Mouse (Mus musculus) heart, postnatal 10 days (tissue): ENCODE data around the gene Ankrd55. TPM values are rescaled to one million over a fixed set of nuclear protein-coding genes. Genes with fewer than 3 reads are reported as not detected.

ENCODE experiments used
- DNase-seq, 2 experiments: peaks; one replicate each; pipeline ENCODE4 v3.0.0; 2021
- intact Hi-C: fragments of 180-260 bp; cut with DNase I; formaldehyde crosslinking; loops from one replicate; pipeline ENCODE4 v1.15.1; 2025
- total RNA-seq, 2 experiments: library from RNA; stranded (reverse); gene quantifications; 2 replicates each; pipeline ENCODE4 v1.2.3; 2021

Ankrd55 gene
- total RNA-seq, 2 experiments from 2014 or later, result 0.14 to 0.20 TPM

DNA sequence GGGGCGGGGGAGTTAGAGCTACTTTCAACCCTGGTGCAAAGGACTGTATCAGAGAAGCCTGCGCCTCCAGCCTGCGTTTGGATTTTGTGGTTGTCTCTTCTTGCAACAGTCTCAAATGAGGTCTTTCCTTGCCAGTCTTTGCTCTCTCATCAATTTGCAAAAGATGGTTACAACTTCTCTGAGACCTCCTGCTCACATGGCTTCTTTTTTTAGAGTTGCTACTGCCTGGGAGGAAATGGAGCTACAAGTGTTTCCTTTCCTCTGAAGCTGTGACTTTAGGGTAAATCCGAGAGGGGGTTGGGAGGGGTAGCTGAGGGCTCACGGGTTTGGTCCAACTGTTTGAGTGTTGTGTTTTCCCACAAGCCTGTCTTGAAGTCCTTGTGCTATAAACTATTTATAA lies 145.0 kb downstream of the Ankrd55 start:
- intact Hi-C loops, result no loop called here
- DNase-seq, result no peak

Other genes with a start within 250 kb of the Ankrd55 start
- 100 to 1,000 TPM; 164 to 212 TPM for gene Il6st, start 175.6 kb downstream of the Ankrd55 start, total RNA-seq